Mouse (Mus musculus) liver, embryonic 16.5 days (tissue): ENCODE data around the gene Mgat4c. TPM values are rescaled to one million over a fixed set of nuclear protein-coding genes. Genes with fewer than 3 reads are reported as not detected.

Experiments used
- ATAC-seq: fragments of 200-750 bp; cut with Nextera tagmentation; 2 replicates; pipeline ENCODE4 v1.8.0; 2017; ENCODE audit warnings: low read depth, mild to moderate bottlenecking, moderate number of reproducible peaks, moderate library complexity
- H3K27ac ChIP-seq: fragments of 300-500 bp; sonication (generic); 2 replicates; pipeline ENCODE4 v1.5.1; 2014; ENCODE audit warnings: mild to moderate bottlenecking, low read length
- H3K27me3 ChIP-seq: fragments of 300-500 bp; sonication (generic); 2 replicates; pipeline ENCODE4 v1.6.1; 2014; ENCODE audit warnings: low read depth, low read length, mixed read lengths; ENCODE audit not compliant: control insufficient read depth, insufficient read depth
- H3K36me3 ChIP-seq: fragments of 300-500 bp; sonication (generic); 2 replicates; pipeline ENCODE4 v1.6.1; 2014; ENCODE audit warnings: mild to moderate bottlenecking; ENCODE audit not compliant: control insufficient read depth, insufficient read depth
- H3K4me1 ChIP-seq: fragments of 300-500 bp; sonication (generic); 2 replicates; pipeline ENCODE4 v1.6.1; 2014; ENCODE audit warnings: low read depth, low read length, mixed read lengths; ENCODE audit not compliant: control insufficient read depth
- H3K4me2 ChIP-seq: fragments of 300-500 bp; sonication (generic); 2 replicates; pipeline ENCODE4 v1.6.1; 2014; ENCODE audit warnings: low read depth, low read length, mixed read lengths
- H3K4me3 ChIP-seq: fragments of 300-500 bp; sonication (generic); 2 replicates; pipeline ENCODE4 v1.5.1; 2014; ENCODE audit warnings: low read depth, mild to moderate bottlenecking, low read length
- H3K9ac ChIP-seq: fragments of 300-500 bp; sonication (generic); 2 replicates; pipeline ENCODE4 v1.6.1; 2014; ENCODE audit warnings: low read depth, low read length
- H3K9me3 ChIP-seq: fragments of 300-500 bp; sonication (generic); replicated peaks from 2 replicates; pipeline ENCODE4 v1.6.1; 2016; ENCODE audit warnings: low read length; ENCODE audit not compliant: control insufficient read depth
- WGBS: fragments of 180-500 bp; shearing (Covaris S2); extraction: QIAGEN DNeasy Blood & Tissue Kit; methylation state at CpG from one replicate; pipeline ENCODE4 v1.1.7; 2014; ENCODE audit not compliant: insufficient replicate concordance; 5-methylcytosine and 5-hydroxymethylcytosine counted together
- polyA plus RNA-seq: library from polyadenylated mRNA; unstranded; fragments of >200 nt; fragmentation: Nextera tagmentation; extraction: Ambion mirVana; gene quantifications from 2 replicates; pipeline ENCODE4 v1.2.1, GENCODE M21; 2015

The Mgat4c gene
- 0.14 TPM in 1 of 2 replicates, not detected in the other for polyA plus RNA-seq

GRCm38 (mm10) chr10:101681437-101681912 lies at the start of gene Mgat4c:
TSS of gene Mgat4c (plus strand) at chr10:101681487.
- H3K4me3 ChIP-seq, result no peak within 1 kb of the TSS
- H3K9me3 ChIP-seq, result no peaks in the 10 kb centered on the region
- 58% methylated on average over 6 of the region's 6 CpGs for WGBS

GRCm38 (mm10) chr10:101635266-101635665 lies 46.0 kb upstream of the Mgat4c start:
- whole genome bisulfite sequencing, result 59% methylated on average over 6 of the region's 6 CpGs
- Histone ChIP-seq H3K27me3 (no peaks in the 10 kb centered on the region), H3K4me1 (no peaks in the 10 kb centered on the region), H3K27ac (no peak overlapping the region), H3K36me3 (no peaks in the 10 kb centered on the region), H3K9me3 (no peaks in the 10 kb centered on the region), H3K4me2 (no peak overlapping the region), H3K9ac (no peak overlapping the region), H3K4me3 (no peak overlapping the region)
- no peak for ATAC-seq

More at GRCm38 (mm10) chr10:101681437-101681912, at the start of gene Mgat4c:
- H3K27ac ChIP-seq, result no peak within 1 kb of the TSS
- H3K36me3 ChIP-seq, result no peaks in the 10 kb centered on the region
- no peaks in the 10 kb centered on the region for H3K27me3 ChIP-seq
- H3K9ac ChIP-seq, result no peak within 1 kb of the TSS
- ATAC-seq, result no peak
- no peaks in the 10 kb centered on the region for H3K4me1 ChIP-seq
- no peak within 1 kb of the TSS for H3K4me2 ChIP-seq

DNA sequence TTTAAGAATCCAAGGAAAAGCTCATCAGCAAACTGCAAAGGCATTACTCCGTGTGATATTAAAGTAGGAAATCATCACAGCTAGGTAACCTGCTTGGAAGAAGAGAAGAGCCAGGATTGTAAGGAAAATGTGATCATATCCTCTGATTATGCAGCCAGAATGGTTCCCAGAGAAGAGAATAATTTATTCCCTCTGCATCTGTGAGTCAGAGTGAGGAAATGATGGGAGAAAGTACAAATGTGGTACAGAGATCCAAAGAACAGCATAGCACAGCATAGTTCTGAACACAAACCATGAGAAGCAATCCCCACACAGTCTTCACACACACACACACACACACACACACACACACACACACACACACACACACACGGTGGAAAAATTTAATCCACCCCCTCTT lies 40.2 kb upstream of the Mgat4c start:
- no peak for ATAC-seq
- no peak overlapping the region for H3K4me3 ChIP-seq
- H3K9me3 ChIP-seq, result no peaks in the 10 kb centered on the region
- no peaks in the 10 kb centered on the region for H3K27me3 ChIP-seq
- H3K9ac ChIP-seq, result no peak overlapping the region
- no peaks in the 10 kb centered on the region for H3K36me3 ChIP-seq
- H3K4me1 ChIP-seq, result no peaks in the 10 kb centered on the region
- 59% methylated on average over 2 of the region's 2 CpGs for WGBS
- H3K4me2 ChIP-seq, result no peak overlapping the region
- H3K27ac ChIP-seq, result no peak overlapping the region

DNA sequence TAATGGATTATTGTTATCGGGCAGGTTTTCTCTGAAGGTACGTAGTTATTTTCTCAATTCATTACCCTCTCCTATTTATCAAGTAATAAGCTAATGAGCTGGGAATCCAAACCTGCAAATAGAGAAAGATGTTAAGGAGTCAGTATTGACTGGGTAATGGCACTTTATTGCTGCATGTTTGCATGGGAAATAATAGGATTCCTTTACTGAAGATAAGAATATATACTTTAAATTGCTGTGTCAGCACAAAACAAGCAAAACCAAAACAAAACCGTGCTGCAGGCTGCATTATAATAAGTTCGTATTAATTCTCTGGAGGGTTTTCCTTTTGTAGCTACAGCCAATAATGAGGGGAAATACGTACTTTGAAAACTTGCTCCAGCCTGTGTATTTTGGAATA lies 627 bp downstream of the Mgat4c start:
- 65% methylated on average over 5 of the region's 5 CpGs for WGBS
- Histone ChIP-seq H3K4me1 (no peaks in the 10 kb centered on the region), H3K4me2 (no peak overlapping the region), H3K36me3 (no peaks in the 10 kb centered on the region), H3K9me3 (no peaks in the 10 kb centered on the region), H3K27ac (no peak overlapping the region), H3K4me3 (no peak overlapping the region), H3K9ac (no peak overlapping the region), H3K27me3 (no peaks in the 10 kb centered on the region)
- no peak for ATAC-seq

DNA sequence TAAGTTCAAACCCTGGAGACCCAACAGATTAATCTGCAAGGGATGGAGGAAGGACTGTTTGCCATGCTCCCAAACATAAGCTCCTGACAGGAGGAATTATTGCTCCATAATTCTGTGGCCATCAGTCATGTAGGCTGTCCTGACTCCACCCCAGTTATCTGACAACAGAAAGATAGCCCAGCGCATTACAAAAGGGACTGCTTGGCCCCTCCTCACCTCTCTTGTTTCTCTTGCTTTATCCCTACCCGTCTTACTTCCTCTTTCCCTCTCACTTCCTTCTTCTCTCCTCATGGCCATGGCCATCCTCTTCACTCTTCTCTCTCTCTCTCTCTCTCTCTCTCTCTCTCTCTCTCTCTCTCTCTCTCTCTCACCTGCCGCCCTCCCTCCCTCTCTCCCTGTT lies 80.5 kb downstream of the Mgat4c start:
- WGBS, result 48% methylated on average over 3 of the region's 3 CpGs
- no peaks in the 10 kb centered on the region for H3K9me3 ChIP-seq

DNA sequence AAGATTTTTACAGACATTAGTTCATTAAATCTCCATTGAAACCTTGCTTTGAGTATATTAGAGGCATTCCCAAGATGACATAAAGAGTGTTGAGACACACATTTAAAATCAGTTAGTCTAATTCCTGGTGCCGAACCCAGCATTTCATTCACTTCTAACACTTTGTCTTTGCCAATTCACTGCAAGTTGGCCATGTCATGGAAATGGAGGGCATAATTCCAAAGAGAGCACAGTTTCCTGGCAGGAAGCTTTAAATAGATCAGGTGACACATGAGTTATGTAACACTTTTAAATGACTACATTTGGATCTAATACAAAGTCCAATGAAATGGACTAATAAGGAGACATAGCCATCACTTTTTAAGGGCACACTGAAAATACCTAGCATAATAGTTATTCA lies 89.4 kb downstream of the Mgat4c start:
- no peaks in the 10 kb centered on the region for H3K27me3 ChIP-seq

More for the DNA sequence above, 80.5 kb downstream of the Mgat4c start:
- H3K4me1 ChIP-seq, result no peaks in the 10 kb centered on the region
- H3K4me2 ChIP-seq, result no peak overlapping the region
- H3K27me3 ChIP-seq, result no peaks in the 10 kb centered on the region
- no peak overlapping the region for H3K4me3 ChIP-seq
- H3K27ac ChIP-seq, result no peak overlapping the region
- H3K36me3 ChIP-seq, result no peaks in the 10 kb centered on the region
- no peak for ATAC-seq
- H3K9ac ChIP-seq, result no peak overlapping the region

GRCm38 (mm10) chr10:101771157-101771556 lies 89.9 kb downstream of the Mgat4c start:
- H3K9me3 ChIP-seq, result no peaks in the 10 kb centered on the region
- no peak for ATAC-seq
- H3K27me3 ChIP-seq, result no peaks in the 10 kb centered on the region
- no peaks in the 10 kb centered on the region for H3K4me1 ChIP-seq
- H3K4me2 ChIP-seq, result no peak overlapping the region
- 70% methylated on average over 4 of the region's 4 CpGs for WGBS
- H3K36me3 ChIP-seq, result no peaks in the 10 kb centered on the region
- H3K9ac ChIP-seq, result no peak overlapping the region
- no peak overlapping the region for H3K4me3 ChIP-seq
- no peak overlapping the region for H3K27ac ChIP-seq

More for the DNA sequence above, 89.4 kb downstream of the Mgat4c start:
- Histone ChIP-seq H3K4me2 (no peak overlapping the region), H3K9ac (no peak overlapping the region), H3K9me3 (no peaks in the 10 kb centered on the region), H3K4me3 (no peak overlapping the region), H3K4me1 (no peaks in the 10 kb centered on the region), H3K36me3 (no peaks in the 10 kb centered on the region), H3K27ac (no peak overlapping the region)
- 70% methylated on average over 1 of the region's 1 CpGs for WGBS
- ATAC-seq, result no peak

GRCm38 (mm10) chr10:101783161-101783744 lies 102.0 kb downstream of the Mgat4c start:
- 63% methylated on average over 3 of the region's 3 CpGs for WGBS
- H3K27ac ChIP-seq, result no peak overlapping the region
- no peaks in the 10 kb centered on the region for H3K4me1 ChIP-seq
- no peak overlapping the region for H3K4me3 ChIP-seq
- H3K36me3 ChIP-seq, result no peaks in the 10 kb centered on the region
- H3K9ac ChIP-seq, result no peak overlapping the region
- no peaks in the 10 kb centered on the region for H3K27me3 ChIP-seq
- H3K9me3 ChIP-seq, result no peaks in the 10 kb centered on the region
- no peak for ATAC-seq
- no peak overlapping the region for H3K4me2 ChIP-seq

DNA sequence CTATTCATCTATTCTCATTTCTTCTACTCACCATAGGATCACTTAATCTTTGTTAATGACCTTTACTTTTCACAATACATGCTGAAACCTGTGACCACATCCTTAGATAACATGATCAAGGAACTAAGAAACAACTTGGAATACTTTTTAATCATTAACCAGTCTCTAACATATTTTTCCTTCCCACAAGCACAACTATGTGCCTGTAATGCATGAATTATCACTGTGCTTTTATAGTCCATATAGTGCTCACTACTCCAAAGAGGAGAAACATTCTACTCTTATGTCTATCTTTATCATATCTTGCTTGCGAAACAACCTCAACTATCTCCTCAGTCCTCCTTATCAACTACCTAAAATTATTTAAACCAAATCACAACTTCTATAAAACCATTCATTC lies 114.2 kb downstream of the Mgat4c start:
- Histone ChIP-seq H3K9me3 (no peaks in the 10 kb centered on the region), H3K27ac (no peak overlapping the region), H3K9ac (no peak overlapping the region), H3K4me3 (no peak overlapping the region), H3K4me1 (no peaks in the 10 kb centered on the region), H3K27me3 (no peaks in the 10 kb centered on the region), H3K4me2 (no peak overlapping the region), H3K36me3 (no peaks in the 10 kb centered on the region)
- no peak for ATAC-seq
- 64% methylated on average over 1 of the region's 1 CpGs for WGBS
